Mouse (Mus musculus) embryo, embryonic 10.5 days (tissue): Measurements from ENCODE around the gene Hykk.
"Not testable (repeated sequence)": the region's sequence is repeated elsewhere in the genome, so short reads cannot be mapped to it uniquely, and the experiment has no call there.

Experiments
- DNase-seq: peaks from one replicate; pipeline ENCODE4 v3.0.0-alpha.2; 2015; ENCODE audit warnings: low spot score

Hykk gene

DNA sequence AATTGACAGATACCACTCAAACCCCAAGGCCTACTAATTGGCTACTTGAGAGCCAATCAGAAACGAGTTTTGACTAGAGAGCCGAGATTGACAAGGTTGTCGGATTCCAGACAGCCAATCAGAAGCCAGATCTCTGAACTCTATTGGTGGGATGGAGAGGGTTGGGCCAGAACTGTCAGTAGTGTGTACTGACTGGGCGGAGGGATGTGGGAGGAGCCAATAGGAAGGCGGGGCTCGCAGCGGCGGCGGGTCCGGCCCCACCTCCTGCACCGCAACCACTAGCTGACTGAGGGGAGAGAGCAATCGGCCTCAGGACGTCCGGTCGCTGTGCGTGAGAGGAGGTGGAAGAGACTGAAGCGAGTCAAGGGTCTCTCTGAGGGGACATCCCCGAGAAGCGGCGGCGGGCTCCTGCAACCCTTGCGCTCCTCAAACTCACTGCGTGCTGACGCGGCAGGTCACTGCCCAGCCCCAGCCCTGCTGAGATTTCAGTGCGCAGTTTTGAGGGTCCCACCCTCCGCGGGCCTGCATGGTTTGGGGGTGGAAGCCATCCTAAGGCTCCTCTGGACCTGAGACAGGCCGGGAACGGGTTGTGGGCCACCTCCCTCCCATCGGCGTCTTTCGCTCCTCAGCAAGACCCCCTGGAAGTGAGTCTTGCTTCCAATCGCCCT, at the start of gene Hykk:
Hykk (plus strand) TSS at position 274 of the 668 bp plus-strand sequence.
- peak; percentile 95 for DNase-seq

DNA sequence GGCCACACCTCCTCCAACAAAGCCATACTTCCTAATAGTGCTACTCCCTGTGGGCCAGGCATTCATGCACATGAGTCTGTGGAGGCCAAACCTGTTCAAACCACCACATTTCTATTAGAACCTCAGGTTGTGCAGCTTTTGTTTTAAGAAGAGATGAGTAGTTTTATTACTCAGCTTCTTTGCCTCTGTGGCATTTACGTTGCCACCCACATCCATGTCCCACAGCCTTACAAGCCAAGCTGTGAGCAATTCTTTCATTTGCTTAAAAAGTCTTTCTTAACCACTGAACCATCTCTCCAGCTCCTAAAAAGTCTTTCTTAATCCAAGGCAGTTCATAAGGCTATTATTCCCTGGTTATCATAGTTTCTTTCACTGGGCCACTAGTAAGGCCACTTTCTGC, 38.3 kb upstream of the Hykk start:
- no peak for DNase-seq

DNA sequence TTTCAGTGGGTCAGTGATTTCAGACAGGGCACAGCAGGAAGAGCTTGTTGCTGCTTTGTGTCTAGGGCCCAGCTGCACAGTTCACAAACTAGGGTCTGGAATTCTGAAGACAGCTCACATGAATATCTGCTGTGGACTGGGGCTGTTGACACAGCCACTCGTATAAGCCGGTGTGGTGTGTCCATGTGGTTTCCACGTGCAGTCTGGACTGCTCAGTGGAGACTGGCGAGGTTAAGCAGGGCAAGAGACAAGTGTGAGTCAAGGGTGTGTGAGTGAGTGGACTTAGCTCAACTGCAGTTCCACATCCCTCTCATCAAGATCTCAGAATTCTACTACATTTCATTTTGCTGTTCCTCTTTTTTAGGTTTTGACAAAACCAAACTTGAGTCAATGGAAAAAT, 25.0 kb upstream of the Hykk start:
- no peak for DNase-seq

DNA sequence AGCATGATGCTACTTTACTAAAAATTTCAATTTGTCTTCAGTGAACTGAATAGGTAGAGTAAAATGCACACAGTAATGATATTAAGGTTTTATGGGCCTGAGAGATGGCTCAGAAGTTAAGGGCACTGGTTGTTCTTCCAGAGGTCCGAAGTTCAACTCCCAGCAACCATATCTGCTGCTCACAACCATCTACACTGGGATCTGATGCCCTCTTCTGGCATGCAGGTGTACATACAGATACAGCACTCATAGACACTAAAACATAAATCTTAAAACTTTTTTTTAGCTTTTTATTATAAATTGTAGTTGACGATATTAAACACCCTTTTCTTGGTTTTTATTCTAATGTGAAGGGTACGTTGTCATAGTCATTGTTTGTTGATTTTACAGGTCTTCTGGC, 20.0 kb upstream of the Hykk start:
- no peak for DNase-seq

DNA sequence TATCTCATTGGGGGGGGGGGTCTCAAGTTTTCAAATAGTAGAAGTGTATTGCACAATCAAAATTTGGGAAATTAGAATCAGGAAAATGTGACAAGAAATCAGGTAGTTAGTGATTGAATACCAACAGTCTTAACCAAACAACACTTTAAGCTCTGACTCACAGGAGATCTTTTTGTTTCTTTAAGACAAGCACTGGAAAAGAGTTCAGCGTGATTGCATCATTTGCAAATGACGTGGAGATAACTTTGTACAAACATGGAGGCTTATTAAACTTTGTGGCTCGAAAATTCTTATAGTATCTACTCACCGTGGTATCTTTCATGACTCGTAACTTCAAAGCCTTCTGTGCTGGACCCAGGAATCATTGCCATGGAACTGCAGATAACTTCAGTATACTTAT, 7.6 kb upstream of the Hykk start:
- no peak for DNase-seq

DNA sequence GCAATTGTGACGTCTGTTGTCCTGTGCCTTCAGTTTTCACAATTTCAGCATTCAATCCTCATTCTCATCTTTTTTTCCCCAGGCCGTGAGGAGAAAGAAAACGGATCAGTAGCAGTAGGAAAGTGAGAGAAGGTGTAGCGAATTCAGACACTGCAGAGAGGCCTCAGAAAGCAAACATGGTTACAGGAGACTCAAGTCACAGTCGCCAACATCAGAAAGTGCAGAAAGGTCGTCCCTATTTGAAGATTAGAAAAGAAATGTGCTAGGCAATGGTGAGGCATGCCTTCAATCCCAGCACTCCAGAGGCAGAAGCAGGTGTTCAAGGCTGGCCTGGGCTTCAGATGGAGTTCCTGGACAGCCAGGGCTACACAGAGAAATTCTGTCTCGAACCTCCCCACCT, 1.5 kb upstream of the Hykk start:
- no peak for DNase-seq

DNA sequence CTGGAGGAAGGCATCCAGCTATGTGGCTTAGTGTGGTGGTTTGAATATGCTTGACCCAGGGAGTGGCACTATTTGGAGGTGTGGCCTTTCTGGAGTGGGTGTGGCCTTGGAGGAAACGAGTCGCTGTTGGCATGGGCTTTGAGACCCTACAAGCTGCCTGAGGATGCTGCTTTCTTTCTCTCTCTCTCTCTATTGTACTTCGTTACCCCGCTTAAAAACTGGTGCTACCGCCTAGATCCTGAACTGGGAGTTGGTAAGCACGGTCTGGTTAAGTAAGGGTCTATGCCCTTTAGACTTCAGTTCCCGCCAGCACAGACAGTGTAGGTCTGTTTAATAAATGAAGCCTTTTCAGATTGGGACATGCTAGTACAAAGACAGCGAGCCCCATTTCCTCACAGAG, 682 bp upstream of the Hykk start:
- peak; percentile 10 for DNase-seq

DNA sequence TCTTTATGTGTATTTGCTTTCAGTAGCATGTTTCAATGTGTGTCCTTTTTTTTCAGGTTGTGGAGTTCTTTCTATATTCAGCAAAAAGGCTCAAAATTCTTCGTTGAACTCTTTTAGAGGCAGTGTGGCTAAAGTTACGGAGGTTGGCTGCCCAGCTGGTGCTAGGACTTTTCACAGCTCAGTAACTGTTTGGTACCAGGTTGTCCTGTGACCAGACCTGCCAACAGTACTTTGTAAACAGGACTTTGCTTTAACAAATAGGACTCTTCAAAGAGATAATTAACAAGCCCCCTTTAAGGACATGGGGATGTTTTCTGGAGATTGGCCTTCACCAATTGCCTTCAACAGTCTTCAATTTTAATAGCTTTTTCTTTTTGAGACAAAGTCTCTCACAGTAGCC, 1.1 kb downstream of the Hykk start:
- no peak for DNase-seq

DNA sequence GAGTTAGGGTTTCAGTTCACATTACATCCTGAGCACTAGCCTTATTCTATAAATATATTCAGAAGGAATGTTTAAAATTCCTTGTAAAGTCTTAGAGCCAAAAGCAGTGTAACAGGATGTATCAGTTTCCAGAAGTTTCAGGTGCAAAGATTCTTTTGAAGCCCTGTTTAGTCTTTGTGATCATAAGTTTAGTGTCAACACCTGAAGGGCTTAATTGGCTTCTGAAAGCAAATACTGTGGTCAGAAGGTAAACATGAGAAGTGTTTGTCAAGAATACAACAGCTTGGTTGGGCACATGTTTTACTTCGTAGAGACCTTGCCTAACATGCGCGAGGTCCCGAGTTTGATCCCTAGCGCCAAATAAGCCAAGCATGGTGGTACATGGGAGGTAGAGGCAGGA, 1.7 kb downstream of the Hykk start:
- no peak for DNase-seq

DNA sequence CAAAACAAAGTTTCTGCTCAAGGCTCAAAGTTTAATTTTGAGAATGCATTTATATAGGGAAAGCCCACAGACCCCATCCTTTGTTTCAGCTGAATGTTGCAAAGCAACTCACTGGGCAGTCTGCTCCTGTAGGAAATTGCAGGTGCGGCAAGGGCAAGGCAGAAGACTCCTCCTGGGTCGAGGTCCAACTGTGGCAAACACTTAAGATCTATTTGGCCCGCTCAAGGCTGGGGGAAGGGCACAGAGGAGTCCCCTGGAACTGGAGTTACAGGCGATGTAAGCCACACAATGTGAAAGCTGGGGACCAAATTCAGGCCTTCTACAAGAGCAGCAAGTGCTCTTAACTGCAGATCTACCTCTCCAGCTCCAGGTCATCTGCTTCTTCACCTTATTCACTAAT, 2.9 kb downstream of the Hykk start:
- no peak for DNase-seq

DNA sequence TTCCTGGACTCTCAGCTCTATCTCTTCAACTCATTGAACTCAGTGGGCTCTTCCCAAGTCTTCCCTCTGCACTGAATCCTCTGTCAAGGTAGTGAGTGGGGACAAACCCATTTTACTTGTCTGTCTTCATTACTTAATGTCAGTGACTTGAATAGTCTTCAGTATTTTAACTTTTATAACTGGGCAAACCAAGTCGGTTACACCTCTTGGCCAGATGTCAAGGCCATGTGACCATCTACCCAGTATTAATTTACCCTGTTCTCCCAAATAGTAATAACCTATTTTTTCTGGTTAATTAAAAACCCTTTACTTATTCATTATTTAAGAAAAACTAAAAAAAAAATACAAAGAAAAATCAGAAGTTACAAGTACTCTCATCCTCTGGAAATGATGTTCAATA, 13.7 kb downstream of the Hykk start:
- DNase-seq, result no peak

DNA sequence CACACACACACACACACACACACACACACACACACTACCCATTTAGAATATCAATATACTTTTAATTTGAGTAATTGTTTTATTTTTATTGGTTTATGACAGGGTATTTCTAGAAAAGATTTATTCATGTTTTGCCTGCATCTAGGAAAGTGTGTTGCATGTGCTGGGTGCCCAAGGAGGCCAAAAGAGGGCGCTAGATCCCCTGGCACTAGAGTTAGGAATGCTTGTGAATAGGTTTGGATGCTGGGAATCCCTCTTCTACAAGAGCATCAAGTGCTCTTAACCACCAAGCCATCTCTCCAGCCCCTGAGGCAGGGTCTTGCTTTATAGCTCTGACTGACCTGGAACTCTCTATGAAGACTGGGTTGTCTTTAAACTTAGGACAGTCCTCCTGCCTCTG, 14.7 kb downstream of the Hykk start:
- DNase-seq, result no peak

DNA sequence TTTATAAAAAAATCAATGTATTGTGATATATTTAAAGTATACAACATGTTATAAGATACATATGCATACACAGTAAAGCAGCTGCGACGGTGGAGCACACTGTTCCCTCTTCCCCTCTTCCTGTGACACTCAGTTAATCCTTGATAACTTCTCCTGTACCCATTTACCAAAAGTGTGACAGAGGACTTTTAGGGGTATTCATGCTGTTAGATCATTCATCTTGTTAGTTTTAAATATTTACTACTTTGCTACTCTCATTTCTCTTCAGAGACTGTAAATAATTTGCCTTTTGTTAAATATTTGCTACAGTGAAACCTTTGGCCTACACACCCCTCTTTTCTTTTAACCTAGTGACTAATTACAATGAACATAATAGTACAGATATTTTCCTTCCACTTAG, 15.3 kb downstream of the Hykk start:
- no peak for DNase-seq

DNA sequence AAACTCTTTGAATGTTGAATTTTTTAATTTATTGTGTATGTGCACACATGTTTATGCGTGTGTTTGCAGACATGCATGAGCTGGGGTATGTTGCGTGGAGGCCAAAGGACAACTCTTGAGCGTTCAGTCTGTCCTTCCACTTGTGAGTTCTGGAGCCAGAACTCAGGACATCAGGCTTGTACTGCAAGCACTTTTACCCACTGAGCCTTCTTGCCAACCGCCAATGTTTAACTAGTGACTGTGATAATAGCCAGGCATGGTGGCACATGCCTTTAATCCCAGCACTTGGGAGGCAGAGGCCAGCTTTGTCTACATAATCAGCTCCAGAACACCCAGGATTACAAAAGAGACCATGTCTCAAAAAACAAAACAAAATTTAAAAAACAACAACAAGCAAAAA, 25.0 kb downstream of the Hykk start:
- no peak for DNase-seq

DNA sequence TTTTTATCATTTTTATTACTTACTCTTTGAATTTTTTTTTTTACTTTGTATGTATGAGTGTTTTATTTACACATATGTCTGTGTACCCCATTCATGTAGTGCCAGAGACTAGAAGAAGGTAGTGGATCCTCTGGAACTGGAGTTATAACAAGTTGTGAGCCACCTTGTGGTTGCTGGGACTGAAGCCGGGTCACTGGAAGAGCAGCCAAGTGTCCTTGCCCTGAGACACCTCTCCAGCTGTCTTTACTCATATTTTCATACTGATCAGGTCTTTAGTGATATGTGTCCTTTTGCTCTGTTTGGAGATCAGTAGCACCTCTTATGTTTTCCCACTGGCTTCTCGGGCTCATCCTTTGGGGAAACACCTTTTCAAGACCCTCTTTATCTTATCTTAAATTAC, 27.4 kb downstream of the Hykk start:
- no peak for DNase-seq

DNA sequence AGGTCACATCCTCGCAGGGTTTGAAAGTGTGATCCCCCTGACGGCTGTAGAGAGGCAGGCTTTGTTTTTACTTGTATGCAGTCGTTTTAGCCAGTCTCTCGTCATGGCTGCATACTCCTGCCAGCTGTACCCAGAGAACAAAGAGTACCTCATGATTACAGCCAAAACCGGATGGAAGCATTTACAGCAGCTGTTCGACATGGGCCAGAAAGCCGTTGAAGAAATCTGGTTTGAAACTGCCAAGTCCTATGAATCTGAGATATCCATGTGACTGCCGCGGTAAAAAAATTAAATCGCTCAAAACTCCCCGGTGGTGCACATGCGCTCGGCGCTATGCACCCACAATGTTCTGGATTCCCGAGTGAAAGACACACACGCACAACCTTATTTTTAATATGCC, 29.2 kb downstream of the Hykk start:
- no peak for DNase-seq

DNA sequence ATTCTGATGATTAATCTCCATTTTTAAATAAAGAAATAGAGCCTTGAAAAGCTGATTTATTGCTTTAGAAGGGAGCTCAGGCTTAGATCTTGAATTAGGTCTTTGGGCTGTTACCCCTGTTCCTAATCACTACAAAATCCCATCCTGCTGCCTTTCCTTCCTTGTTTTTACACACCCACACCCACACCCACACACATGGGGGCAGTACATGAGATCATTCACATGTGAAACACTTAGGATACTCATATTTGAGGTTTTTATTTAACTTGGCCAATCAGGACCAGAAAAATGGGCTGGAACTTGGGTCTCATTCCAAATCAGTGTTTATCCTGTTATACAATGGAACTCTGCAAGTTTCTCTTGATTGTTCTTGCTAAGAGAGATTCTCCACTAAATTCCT, 32.4 kb downstream of the Hykk start:
- no peak for DNase-seq

DNA sequence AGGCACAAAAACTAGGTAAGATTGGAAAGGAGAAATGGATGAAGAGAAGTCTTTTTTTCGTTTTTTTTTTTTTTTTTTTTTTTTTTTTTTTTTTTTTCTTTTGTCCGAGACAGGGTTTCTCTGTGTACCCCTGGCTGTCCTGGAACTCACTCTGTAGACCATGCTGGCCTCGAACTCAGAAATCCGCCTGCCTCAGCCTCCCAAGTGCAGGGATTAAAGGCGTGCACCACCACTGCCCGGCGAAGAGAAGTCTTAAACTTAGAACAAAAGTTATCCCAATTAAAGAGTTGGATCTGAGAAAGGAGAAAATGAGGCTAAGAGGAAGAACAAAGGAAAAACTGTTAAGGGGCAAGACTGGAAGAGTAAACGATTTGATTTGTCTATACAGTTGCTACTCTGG, 33.1 kb downstream of the Hykk start:
- DNase-seq, result not testable (repeated sequence)

DNA sequence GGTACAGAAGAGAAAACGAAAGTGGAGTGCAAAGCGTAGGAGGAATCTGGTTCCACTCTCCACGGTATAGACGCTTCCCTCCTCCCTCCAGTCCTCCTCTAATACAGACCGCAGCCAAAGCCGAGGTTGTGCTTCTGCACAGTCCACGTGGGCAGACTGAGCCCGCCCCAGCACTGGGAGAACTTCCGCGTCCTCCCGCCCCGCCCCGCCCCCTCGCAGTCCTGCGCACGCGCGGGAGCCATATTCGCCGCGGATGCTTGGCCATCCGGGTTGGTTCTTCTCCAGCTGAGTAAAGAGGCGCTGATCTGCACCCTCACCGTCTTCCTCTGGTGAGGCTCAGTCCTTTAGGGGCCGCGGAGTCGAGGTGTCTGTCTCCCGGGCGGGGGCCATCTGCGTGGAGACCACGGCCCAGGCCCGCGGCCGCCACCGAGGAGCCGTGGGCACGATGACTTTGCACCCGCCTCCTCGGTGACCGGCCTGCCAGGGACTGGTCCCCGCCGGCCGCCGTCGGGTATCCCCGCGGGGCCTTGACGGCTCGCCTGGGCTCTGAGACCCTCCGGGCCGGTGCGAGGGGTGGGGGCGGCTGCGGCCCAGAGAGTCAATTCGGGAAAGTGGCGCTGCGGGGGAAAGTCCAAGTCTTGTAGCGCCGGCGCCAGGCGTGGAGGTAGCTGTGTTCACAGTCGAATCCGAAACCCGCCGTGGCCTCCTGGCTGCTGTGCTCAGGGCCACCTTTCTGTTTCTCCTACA, 33.7 kb downstream of the Hykk start, which contains the start of the genes Psma4 and AY074887:
Psma4 (plus strand) TSS at position 216 of the 747 bp plus-strand sequence.
AY074887 (minus strand) TSS at position 424 of the 747 bp plus-strand sequence.
- DNase-seq, result peak; percentile 94

DNA sequence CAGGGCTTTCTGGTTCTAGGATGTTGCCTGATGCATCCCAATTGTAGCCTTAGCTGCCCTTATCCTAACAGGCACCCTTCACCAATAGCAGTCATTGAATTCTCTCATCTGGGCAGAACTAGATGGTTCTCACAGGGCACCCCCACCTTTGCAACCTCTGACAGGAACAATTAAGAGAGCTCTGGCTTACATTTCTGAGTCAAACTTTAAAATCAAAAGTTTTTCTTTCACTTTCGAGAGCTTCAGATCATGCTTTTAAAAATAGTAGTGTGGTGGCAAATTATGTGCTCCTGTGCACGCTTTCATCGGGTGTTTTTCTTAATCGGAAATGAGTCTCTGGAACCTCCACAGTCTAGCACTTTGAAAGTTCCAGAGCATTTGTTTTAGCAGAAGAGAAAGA, 44.0 kb downstream of the Hykk start:
- DNase-seq, result no peak

DNA sequence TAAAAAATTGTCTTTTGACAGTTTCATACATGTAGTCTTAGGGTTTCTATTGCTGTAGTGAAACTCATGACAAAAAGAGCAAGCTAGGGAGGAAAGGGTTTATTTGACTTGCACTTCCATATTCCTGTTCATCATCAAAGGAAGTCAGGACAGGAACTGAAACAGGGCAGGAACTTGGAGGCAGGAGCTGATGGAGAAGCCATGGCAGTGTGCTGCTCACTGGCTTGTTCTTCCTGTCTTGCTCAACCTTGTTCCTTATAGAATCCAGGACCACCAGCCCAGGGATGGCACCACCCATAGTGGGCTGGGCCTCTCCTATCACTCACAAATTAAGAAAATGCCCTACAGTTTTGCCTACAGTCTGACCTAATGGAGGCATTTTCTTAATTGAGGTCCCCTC, 46.6 kb downstream of the Hykk start:
- no peak for DNase-seq

DNA sequence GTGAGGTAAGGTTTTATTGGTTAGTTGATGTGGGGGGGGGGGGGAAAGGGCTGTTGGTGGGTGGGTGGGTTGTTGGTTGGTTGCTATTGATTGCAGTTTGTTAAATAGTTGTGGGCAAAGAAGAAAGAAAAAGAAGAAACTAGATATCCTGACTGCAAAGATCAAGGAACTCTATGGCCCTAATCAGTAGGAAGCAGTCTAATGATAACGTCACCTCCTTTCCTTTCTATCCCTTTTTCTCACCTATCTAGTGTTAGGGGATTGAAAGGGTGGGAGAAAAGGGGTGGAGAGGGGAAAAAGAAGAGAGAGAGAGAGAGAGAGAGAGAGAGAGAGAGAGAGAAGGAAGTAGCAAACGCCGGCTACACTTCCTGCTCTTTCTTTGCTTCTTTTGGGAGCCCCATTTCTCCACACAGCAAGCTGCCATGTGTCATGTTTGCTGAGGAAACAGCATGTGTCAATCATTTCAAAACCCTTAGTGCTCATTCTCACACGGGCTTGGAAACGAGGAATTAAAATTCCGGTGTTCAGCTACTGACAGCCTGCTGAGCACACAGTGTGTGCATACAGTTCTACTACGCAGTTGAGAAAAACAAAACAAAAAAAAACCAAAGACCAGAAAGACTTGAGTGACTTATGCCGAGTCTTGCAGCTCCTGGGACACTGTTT, 53.0 kb downstream of the Hykk start:
- no peak for DNase-seq

DNA sequence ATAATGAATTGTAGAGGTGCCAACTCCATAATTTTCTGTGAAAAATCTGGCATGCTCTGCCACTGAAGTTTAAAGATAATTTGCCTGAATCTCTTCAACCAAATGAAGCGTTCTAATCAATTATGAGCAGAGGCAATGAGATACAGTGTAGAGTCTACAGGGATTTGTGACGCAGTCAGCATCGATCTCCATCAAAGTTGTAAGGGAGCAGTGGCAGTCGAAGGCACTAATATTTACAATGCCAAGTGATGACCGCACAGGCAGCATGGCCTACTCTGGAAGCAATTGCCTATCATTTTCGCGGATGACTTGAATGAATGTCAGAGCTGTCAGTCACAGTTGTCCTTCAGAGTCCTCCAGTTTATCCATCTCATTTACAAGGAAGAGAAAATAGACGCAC, 63.6 kb downstream of the Hykk start, which contains the start of gene Chrna5:
Chrna5 (plus strand) TSS at position 207 of the 400 bp plus-strand sequence.
- DNase-seq, result no peak
